Mouse (Mus musculus): ENCODE data around the gene Nhsl2.

DNA sequence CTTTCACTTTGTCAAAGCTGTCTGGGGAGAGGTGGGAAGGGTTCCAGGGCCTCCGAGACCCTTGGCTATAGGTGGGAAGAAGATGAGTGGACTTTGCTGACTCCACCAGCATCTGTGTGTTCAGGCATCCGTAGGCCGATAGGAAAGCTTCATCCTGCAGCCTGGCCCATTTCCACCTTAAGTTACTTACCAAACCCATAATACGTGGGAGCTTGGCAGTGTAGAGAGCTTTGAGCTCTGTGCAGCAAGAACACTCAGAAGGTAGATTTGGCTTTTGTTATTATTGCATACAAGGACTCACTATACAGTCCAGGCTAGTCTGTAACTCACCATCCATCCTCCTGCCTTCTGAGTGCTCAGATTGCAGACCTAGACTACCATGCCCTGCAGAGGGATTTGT, 112.7 kb downstream of the Nhsl2 start:
- TF ChIP-seq POLR2A (IDR thresholded peaks at IDR 0.05; ENCODE audit: borderline replicate concordance, insufficient read depth, low read length) = no peak
- no peak for TF ChIP-seq CTCF (IDR thresholded peaks at IDR 0.05; ENCODE audit: borderline replicate concordance, insufficient read depth, low read depth, low read length)

Measured in cerebellum, adult 2 months (tissue).